Mouse (Mus musculus) cortical plate, adult 2 months (tissue): ENCODE results near the gene Prrt2.

ENCODE experiments used
- CTCF ChIP-seq: fragments of 200-500 bp; IDR thresholded peaks from 2 replicates; pipeline ENCODE4 v1.5.1; 2011; ENCODE audit warnings: mild to moderate bottlenecking, control low read depth, low read length; ENCODE audit not compliant: insufficient read depth; ENCODE audit errors: extremely low read depth
- POLR2A ChIP-seq: fragments of 200-500 bp; IDR thresholded peaks from 2 replicates; pipeline ENCODE4 v1.6.1; 2011; ENCODE audit warnings: mild to moderate bottlenecking, low read length, control low read depth; ENCODE audit not compliant: insufficient read depth; ENCODE audit errors: extremely low read depth

DNA sequence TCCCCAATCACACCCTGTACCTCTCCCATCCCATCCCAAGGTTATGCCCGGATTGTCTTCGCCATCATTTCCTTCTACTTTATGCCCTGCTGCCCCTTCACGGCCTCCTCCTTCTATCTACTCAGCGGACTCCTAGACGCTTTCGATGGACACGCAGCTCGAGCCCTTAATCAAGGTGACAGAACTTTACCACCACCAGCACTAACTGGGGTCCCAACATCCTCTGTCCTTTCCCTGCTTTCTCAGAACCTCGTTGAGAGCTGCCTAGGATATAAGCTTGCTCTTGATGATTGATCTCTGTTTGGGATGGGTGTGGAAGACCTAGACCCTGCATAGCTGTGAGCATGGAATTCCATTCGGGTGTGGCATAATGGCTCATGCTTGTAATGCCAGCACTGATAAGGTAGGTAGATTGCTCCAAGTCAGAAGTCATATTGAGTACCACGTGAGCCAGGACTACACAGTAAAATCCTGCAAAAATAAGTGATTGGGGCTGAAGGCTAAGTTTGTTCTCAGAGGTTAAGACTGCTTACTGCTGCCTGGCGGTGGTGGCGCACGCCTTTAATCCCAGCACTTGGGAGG is 44.0 kb downstream of the Prrt2 start:
- TF ChIP-seq POLR2A (no peak), CTCF (no peak)
